In genomic region chr6:88731991-88732390, GRCm38 (mm10) we compare ENCODE assay signal across 8 mouse cellular contexts. TPM values are rescaled to one million over a fixed set of nuclear protein-coding genes. Genes with fewer than 3 reads are reported as not detected.
DNase-seq lines count a peak whose midpoint lies in the region; ATAC-seq and TF ChIP-seq lines count a peak whose summit lies in the region.

No protein-coding gene starts in this region.

- peak; percentile 66 for ATAC-seq in heart, postnatal 0 days (ENCODE audit: insufficient read depth, low read depth)
- no peak for ATAC-seq in liver, embryonic 16.5 days (ENCODE audit: low read depth)
- no peak for ATAC-seq in midbrain, embryonic 14.5 days (ENCODE audit: low FRiP score, low TSS enrichment)

- no peak overlapping the region for H3K4me3 ChIP-seq in heart, postnatal 0 days (ENCODE audit: low read depth, low read length)
- H3K4me3 ChIP-seq in liver, embryonic 16.5 days (ENCODE audit: low read depth, low read length): peak overlapping the region; percentile 30; the same call in 1 of the 2 replicates
- H3K4me3 ChIP-seq in midbrain, embryonic 14.5 days (replicated peaks; ENCODE audit: low read depth, low read length): no peak overlapping the region

- H3K27ac ChIP-seq in heart, postnatal 0 days (ENCODE audit: low read depth): peak overlapping the region; percentile 18; the same call in 1 of the 2 replicates
- peak overlapping the region; percentile 96 for H3K27ac ChIP-seq in liver, embryonic 16.5 days (ENCODE audit: low read length)
- H3K27ac ChIP-seq in midbrain, embryonic 14.5 days (replicated peaks; ENCODE audit: low read depth, low read length): no peak overlapping the region

- 0 out of 2 replicates have a peak, but pooled peaks cover 3% of the 10 kb centered on the region for H3K36me3 ChIP-seq in heart, postnatal 0 days (replicated peaks; ENCODE audit: control insufficient read depth, insufficient read depth, low read length)
- H3K36me3 ChIP-seq in liver, embryonic 16.5 days (ENCODE audit: control insufficient read depth, insufficient read depth): peaks cover 18% of the 10 kb centered on the region
- H3K36me3 ChIP-seq in midbrain, embryonic 14.5 days (ENCODE audit: control insufficient read depth, insufficient read depth, low read length): no peaks in the 10 kb centered on the region

- WGBS in heart, postnatal 0 days: 73% methylated on average over 3 of the region's 3 CpGs
- WGBS in liver, embryonic 16.5 days (ENCODE audit: insufficient replicate concordance): 69% methylated on average over 3 of the region's 3 CpGs
- 83% methylated on average over 3 of the region's 3 CpGs for WGBS in midbrain, embryonic 14.5 days

- H3K27me3 ChIP-seq in heart, postnatal 0 days (ENCODE audit: control insufficient read depth, insufficient read depth, low read length): no peaks in the 10 kb centered on the region
- H3K27me3 ChIP-seq in liver, embryonic 16.5 days (ENCODE audit: control insufficient read depth, insufficient read depth, low read depth, low read length): no peaks in the 10 kb centered on the region
- H3K27me3 ChIP-seq in midbrain, embryonic 14.5 days (ENCODE audit: control insufficient read depth, insufficient read depth, low read length): no peaks in the 10 kb centered on the region

- H3K4me2 ChIP-seq in heart, postnatal 0 days (ENCODE audit: low read depth, low read length): no peak overlapping the region
- H3K4me2 ChIP-seq in liver, embryonic 16.5 days (ENCODE audit: low read depth, low read length): peak overlapping the region; percentile 62
- no peak overlapping the region for H3K4me2 ChIP-seq in midbrain, embryonic 14.5 days (ENCODE audit: low read length)

- H3K9ac ChIP-seq in heart, postnatal 0 days (replicated peaks; ENCODE audit: low read depth, low read length): no peak overlapping the region
- H3K9ac ChIP-seq in liver, embryonic 16.5 days (ENCODE audit: low read depth, low read length): peak overlapping the region; percentile 64
- H3K9ac ChIP-seq in midbrain, embryonic 14.5 days (replicated peaks; ENCODE audit: low read length): no peak overlapping the region

- peaks cover 24% of the 10 kb centered on the region for H3K4me1 ChIP-seq in heart, postnatal 0 days (ENCODE audit: control insufficient read depth, insufficient read depth)
- H3K4me1 ChIP-seq in liver, embryonic 16.5 days (ENCODE audit: control insufficient read depth, low read depth, low read length): peaks cover 93% of the 10 kb centered on the region
- no peaks in the 10 kb centered on the region for H3K4me1 ChIP-seq in midbrain, embryonic 14.5 days (ENCODE audit: control insufficient read depth, insufficient read depth, low read length)

- TF ChIP-seq CTCF in heart, postnatal 0 days (IDR thresholded peaks at IDR 0.05; ENCODE audit: low read depth): no peak

- intact Hi-C loops in left cerebral cortex, postnatal 4 days (cut with DNase I): loop anchor here (10.0 kb wide), 1 partner anchor 167 kb away; no protein-coding TSS in a partner anchor

- TF ChIP-seq EP300 in heart, postnatal 0 days (IDR thresholded peaks at IDR 0.05; ENCODE audit: low read depth): no peak

- H3K9me3 ChIP-seq in heart, postnatal 0 days (replicated peaks; ENCODE audit: control insufficient read depth, low read length): no peaks in the 10 kb centered on the region
- no peaks in the 10 kb centered on the region for H3K9me3 ChIP-seq in liver, embryonic 16.5 days (replicated peaks; ENCODE audit: control insufficient read depth, low read length)
- H3K9me3 ChIP-seq in midbrain, embryonic 14.5 days (ENCODE audit: control insufficient read depth, low read length): no peaks in the 10 kb centered on the region

- DNase-seq in left cerebral cortex, postnatal 4 days: peak; percentile 78
- DNase-seq in left cerebral cortex, adult 11 months (ENCODE audit: low spot score): no peak
- peak; percentile 83 for DNase-seq in cerebellum, adult 11 months
- no peak for DNase-seq in heart, postnatal 0 days (ENCODE audit: low spot score)
- DNase-seq in urinary bladder, adult 18-20 months (ENCODE audit: low spot score in 2 of 2): no peak
- no peak for DNase-seq in midbrain, embryonic 14.5 days
- DNase-seq in frontal cortex, adult 2 months (ENCODE audit: extremely low spot score in 1 of 2, low spot score in 1 of 2): no peak

RNA-seq across cellular contexts. Expression of gene Mgll, which starts 7.8 kb away (rescaled TPM):
- total RNA-seq in left cerebral cortex, postnatal 4 days (2021): 10 to 100 TPM; 32.9 to 40.7 TPM
- 147 and 162 TPM in 2 replicates for total RNA-seq in heart, postnatal 0 days (2014; rRNA removed; ENCODE audit: low replicate concordance)
- polyA plus RNA-seq in heart, postnatal 0 days (2015; fragmentation: Nextera tagmentation; extraction: Ambion mirVana): 122 and 134 TPM in 2 replicates
- 62.3 and 62.4 TPM in 2 replicates for polyA plus RNA-seq in liver, embryonic 16.5 days (2015; fragmentation: Nextera tagmentation; extraction: Ambion mirVana)
- polyA plus RNA-seq in midbrain, embryonic 14.5 days (2014; fragmentation: Nextera tagmentation; extraction: Ambion mirVana): 21.5 and 24.7 TPM in 2 replicates
- polyA plus RNA-seq in frontal cortex, adult 2 months (2012; rRNA removed): 167 and 189 TPM in 2 replicates

Comparison
In these comparisons a context has a peak if more than half of its experiments do, and no peak if none do; other contexts are left out.
1. DNase-seq: peak in left cerebral cortex, postnatal 4 days (single experiment) and cerebellum, adult 11 months (single experiment); none in left cerebral cortex, adult 11 months (single experiment), heart, postnatal 0 days (single experiment), urinary bladder, adult 18-20 months (0 of 2), midbrain, embryonic 14.5 days (single experiment) and frontal cortex, adult 2 months (0 of 2).